8 mouse cellular contexts compared by ENCODE assay signal in the genomic region with DNA sequence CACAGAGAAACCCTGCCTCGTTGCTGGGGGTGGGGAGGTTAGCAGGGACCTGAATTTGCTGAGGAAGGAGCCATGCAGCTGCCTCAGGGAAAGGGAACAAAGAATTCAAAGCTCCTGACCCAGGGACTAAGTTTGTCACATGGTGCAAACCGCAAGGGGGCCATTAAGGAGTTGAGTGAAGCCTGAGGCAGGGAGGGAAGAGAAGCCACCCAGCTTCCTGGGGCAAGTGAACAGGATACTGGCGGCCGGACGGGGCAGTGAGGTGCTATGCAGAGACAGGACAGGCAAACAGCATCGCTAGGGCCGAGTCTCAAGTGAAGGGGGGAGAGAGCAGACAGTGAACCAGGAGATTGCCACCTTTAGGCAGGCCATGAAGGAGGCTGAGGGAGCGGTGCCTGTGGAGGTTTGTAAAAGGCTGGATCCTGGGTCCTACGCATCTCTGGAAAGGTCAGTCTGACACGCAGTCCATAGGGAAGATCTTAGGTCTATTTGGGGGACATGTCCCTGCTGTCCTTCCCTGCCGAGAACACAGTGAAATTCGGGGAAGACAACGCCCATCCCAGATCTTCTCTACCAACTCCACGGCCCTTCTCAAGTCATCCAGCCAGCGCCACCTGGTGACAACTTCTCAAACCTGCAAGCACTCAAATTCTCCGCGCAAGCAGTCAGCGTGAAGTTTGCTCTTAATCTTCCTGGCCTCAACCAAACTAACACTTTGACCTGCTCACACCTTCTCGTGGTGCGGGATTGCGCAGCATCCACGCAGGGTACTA. TPM values are rescaled to one million over a fixed set of nuclear protein-coding genes. Genes with fewer than 3 reads are reported as not detected.
DNase-seq lines count a peak whose midpoint lies in the region; ATAC-seq and TF ChIP-seq lines count a peak whose summit lies in the region.

No protein-coding gene starts in this region.

- peak; percentile 87 for DNase-seq in ES-CJ7 (ENCODE audit: low read depth, low spot score)
- peak; percentile 80 for DNase-seq in c-Kit-positive CD71-positive TER-119-negative erythroid progenitor cells, embryonic 14.5 days (ENCODE audit: low read depth)
- DNase-seq in forebrain, embryonic 14.5 days (ENCODE audit: low spot score): peak; percentile 82
- DNase-seq in heart, postnatal 36 days: peak; percentile 85 to 86
- DNase-seq in layer of hippocampus, adult 18-20 months (ENCODE audit: low spot score in 2 of 2): peak; percentile 60 to 80
- DNase-seq in lung, embryonic 14.5 days: peak; percentile 90
- peak; percentile 59 for DNase-seq in testis, postnatal 14 days (ENCODE audit: low spot score)

- peaks cover 23% of the 10 kb centered on the region for H3K27me3 ChIP-seq in forebrain, embryonic 14.5 days (replicated peaks; ENCODE audit: control insufficient read depth, insufficient read depth, low read length)
- peaks cover 15% of the 10 kb centered on the region for H3K27me3 ChIP-seq in lung, embryonic 14.5 days (ENCODE audit: insufficient read depth, low read length)

- peaks cover 3% of the 10 kb centered on the region; the same call in 1 of the 2 replicates for H3K4me1 ChIP-seq in forebrain, embryonic 14.5 days (ENCODE audit: control insufficient read depth, insufficient read depth, low read length)
- H3K4me1 ChIP-seq in lung, embryonic 14.5 days (ENCODE audit: insufficient read depth): peaks cover 4% of the 10 kb centered on the region; the same call in 1 of the 2 replicates

- ATAC-seq in forebrain, embryonic 14.5 days: peak; percentile 30; the same call in 1 of the 2 replicates
- peak; percentile 29 for ATAC-seq in lung, embryonic 14.5 days (ENCODE audit: insufficient read depth)
- peak; percentile 64 for ATAC-seq in neutrophil, adult 5-6 weeks (ENCODE audit: extremely low read depth, insufficient number of reproducible peaks, low FRiP score, poor library complexity, severe bottlenecking)

- TF ChIP-seq CTCF in lung, embryonic 14.5 days (IDR thresholded peaks at IDR 0.05; ENCODE audit: low read depth): peak; percentile 88

- peak overlapping the region; percentile 5; the same call in 1 of the 2 replicates for H3K9ac ChIP-seq in forebrain, embryonic 14.5 days (ENCODE audit: low read length)
- H3K9ac ChIP-seq in lung, embryonic 14.5 days: no peak overlapping the region

- H3K4me3 ChIP-seq in forebrain, embryonic 14.5 days (ENCODE audit: low read depth, low read length): no peak overlapping the region
- H3K4me3 ChIP-seq in lung, embryonic 14.5 days (ENCODE audit: low read depth, low read length): no peak overlapping the region

- no peaks in the 10 kb centered on the region for H3K36me3 ChIP-seq in forebrain, embryonic 14.5 days (ENCODE audit: control insufficient read depth, insufficient read depth, low read length)
- no peaks in the 10 kb centered on the region for H3K36me3 ChIP-seq in lung, embryonic 14.5 days (ENCODE audit: insufficient read depth)

- intact Hi-C loops in heart, postnatal 36 days (cut with DNase I): loop anchor here (1.0 to 2.0 kb wide), 3 partner anchors 53 to 118 kb away; no protein-coding TSS in a partner anchor

- no peaks in the 10 kb centered on the region for H3K9me3 ChIP-seq in forebrain, embryonic 14.5 days (replicated peaks; ENCODE audit: control insufficient read depth, low read length)
- H3K9me3 ChIP-seq in lung, embryonic 14.5 days (ENCODE audit: low read depth, low read length): no peaks in the 10 kb centered on the region

- no peak overlapping the region for H3K27ac ChIP-seq in forebrain, embryonic 14.5 days (ENCODE audit: low read depth, low read length)
- no peak overlapping the region for H3K27ac ChIP-seq in lung, embryonic 14.5 days (ENCODE audit: low read depth)

- 6% methylated on average over 22 of the region's 22 CpGs for WGBS in forebrain, embryonic 14.5 days
- WGBS in lung, embryonic 14.5 days: 6% methylated on average over 22 of the region's 22 CpGs

- H3K4me2 ChIP-seq in forebrain, embryonic 14.5 days (ENCODE audit: low read length): peak overlapping the region; percentile 45
- H3K4me2 ChIP-seq in lung, embryonic 14.5 days: peak overlapping the region; percentile 53; the same call in 1 of the 2 replicates

RNA-seq across cellular contexts. Expression of a gene that starts 1.8 kb away (rescaled TPM):
- 0.72 and 1.1 TPM in 2 replicates for polyA plus RNA-seq in forebrain, embryonic 14.5 days (2014; fragmentation: Nextera tagmentation; extraction: Ambion mirVana)
- 1 to 10 TPM; 1.2 to 2.4 TPM for total RNA-seq in heart, postnatal 36 days (2021)
- total RNA-seq in layer of hippocampus, adult 18-20 months (2021): 1 to 10 TPM; 2.1 to 2.4 TPM
- polyA plus RNA-seq in lung, embryonic 14.5 days (2014; fragmentation: Nextera tagmentation; extraction: Ambion mirVana): 0.72 and 1.5 TPM in 2 replicates
- 1.4 and 1.5 TPM in 2 replicates for total RNA-seq in neutrophil, adult 5-6 weeks (2017)

RNA-seq across cellular contexts. Expression of a gene that starts 14.5 kb away (rescaled TPM):
- 64.5 and 68.8 TPM in 2 replicates for polyA plus RNA-seq in forebrain, embryonic 14.5 days (2014; fragmentation: Nextera tagmentation; extraction: Ambion mirVana)
- total RNA-seq in heart, postnatal 36 days (2021): 1 to 10 TPM; 3.4 to 5.7 TPM
- 1 to 10 TPM; 7.3 to 9.7 TPM for total RNA-seq in layer of hippocampus, adult 18-20 months (2021)
- polyA plus RNA-seq in lung, embryonic 14.5 days (2014; fragmentation: Nextera tagmentation; extraction: Ambion mirVana): 29.3 and 29.4 TPM in 2 replicates
- 5.3 and 7.4 TPM in 2 replicates for total RNA-seq in neutrophil, adult 5-6 weeks (2017)
